9 mouse cellular contexts compared by ENCODE assay signal in genomic region chr12:79502862-79503581, GRCm38 (mm10).
DNase-seq lines count a peak whose midpoint lies in the region; ATAC-seq and TF ChIP-seq lines count a peak whose summit lies in the region.
"Had no signal": no experiment of that assay in that cellular context is flagged by ENCODE, and none has a peak within 500 bp of the region (broad histone marks: within the 10 kb centered on the region; RNA-seq: fewer than 3 reads in every experiment).

No protein-coding gene starts in this region.

- H3K36me3 ChIP-seq in heart, embryonic 13.5 days, result no peaks in the 10 kb centered on the region
- H3K36me3 ChIP-seq in intestine, postnatal 0 days (ENCODE audit: control insufficient read depth, insufficient read depth), result no peaks in the 10 kb centered on the region
- H3K36me3 ChIP-seq: heart, embryonic 10.5 days had no signal

- H3K27me3 ChIP-seq in heart, embryonic 13.5 days (replicated peaks), result no peaks in the 10 kb centered on the region
- H3K27me3 ChIP-seq in intestine, postnatal 0 days (replicated peaks; ENCODE audit: control insufficient read depth, insufficient read depth, low read length), result no peaks in the 10 kb centered on the region

- peak overlapping the region; percentile 66 for H3K27ac ChIP-seq in heart, embryonic 13.5 days (replicated peaks)
- H3K27ac ChIP-seq in cortical plate, adult 2 months (ENCODE audit: insufficient read depth, low read length), result 0 out of 2 replicates have a peak overlapping the region, but pooled peaks have one; percentile 35
- peak overlapping the region; percentile 51 for H3K27ac ChIP-seq in intestine, postnatal 0 days (ENCODE audit: low read depth, low read length)
- H3K27ac ChIP-seq: heart, embryonic 10.5 days had no signal

- TF ChIP-seq POLR2A in cortical plate, adult 2 months (IDR thresholded peaks at IDR 0.05; ENCODE audit: extremely low read depth, insufficient read depth, low read length), result no peak

- DNase-seq in heart, postnatal 25 days (ENCODE audit: low spot score), result no peak
- DNase-seq in left cerebral cortex, postnatal 14 days (ENCODE audit: low spot score in 2 of 2), result peak; percentile 29 to 53
- DNase-seq in left cerebral cortex, adult 11 months (ENCODE audit: low spot score), result no peak
- DNase-seq in cerebellum, adult 18-20 months, result no peak

- no peak overlapping the region for H3K9ac ChIP-seq in heart, embryonic 13.5 days
- no peak overlapping the region for H3K9ac ChIP-seq in intestine, postnatal 0 days (ENCODE audit: low read depth, low read length)

- peaks cover 36% of the 10 kb centered on the region for H3K4me1 ChIP-seq in heart, embryonic 13.5 days
- peaks cover 1% of the 10 kb centered on the region; the same call in 1 of the 2 replicates for H3K4me1 ChIP-seq in cortical plate, adult 2 months (ENCODE audit: control insufficient read depth, insufficient read depth, low read length)
- H3K4me1 ChIP-seq in intestine, postnatal 0 days (replicated peaks; ENCODE audit: control insufficient read depth, insufficient read depth, low read length), result peaks cover 18% of the 10 kb centered on the region; the same call in 1 of the 2 replicates

- intact Hi-C loops in heart, postnatal 25 days (cut with DNase I), result no loop called here
- intact Hi-C loops in left cerebral cortex, postnatal 14 days (cut with DNase I), result no loop called here

- H3K4me2 ChIP-seq in heart, embryonic 13.5 days, result no peak overlapping the region
- peak overlapping the region; percentile 31 for H3K4me2 ChIP-seq in intestine, postnatal 0 days (replicated peaks; ENCODE audit: low read depth)

- no peak for ATAC-seq in heart, embryonic 13.5 days (ENCODE audit: extremely low read depth, insufficient number of reproducible peaks, low FRiP score, low TSS enrichment)
- peak; percentile 68 for ATAC-seq in intestine, postnatal 0 days
- no peak for ATAC-seq in CD4-positive, CD25-positive, alpha-beta regulatory T cell, adult 4 months

- WGBS in heart, embryonic 13.5 days, result 57% methylated on average over 11 of the region's 11 CpGs
- WGBS in intestine, postnatal 0 days, result 30% methylated on average over 11 of the region's 11 CpGs

- TF ChIP-seq CTCF in cortical plate, adult 2 months (IDR thresholded peaks at IDR 0.05; ENCODE audit: extremely low read depth, insufficient read depth, low read length), result no peak
- TF ChIP-seq CTCF in intestine, postnatal 0 days (IDR thresholded peaks at IDR 0.05; ENCODE audit: low read depth), result no peak

- no peak overlapping the region for H3K4me3 ChIP-seq in heart, embryonic 13.5 days
- H3K4me3 ChIP-seq in cortical plate, adult 2 months (ENCODE audit: insufficient read depth, low read length), result no peak overlapping the region
- no peak overlapping the region for H3K4me3 ChIP-seq in intestine, postnatal 0 days (ENCODE audit: low read depth, low read length)
- H3K4me3 ChIP-seq: heart, embryonic 10.5 days had no signal

- H3K9me3 ChIP-seq in heart, embryonic 13.5 days, result no peaks in the 10 kb centered on the region
- no peaks in the 10 kb centered on the region for H3K9me3 ChIP-seq in intestine, postnatal 0 days (ENCODE audit: control insufficient read depth)
- H3K9me3 ChIP-seq: heart, embryonic 10.5 days had no signal

Comparison
In these comparisons a context has a peak if more than half of its experiments do, and no peak if none do; other contexts are left out.
1. DNase-seq: peak in left cerebral cortex, postnatal 14 days (2 of 2); none in heart, postnatal 25 days (single experiment), left cerebral cortex, adult 11 months (single experiment) and cerebellum, adult 18-20 months (0 of 2).
2. Peak in every context shown above with its lines, with median percentiles within 50 percentile points of each other: H3K27ac ChIP-seq.